Mouse (Mus musculus) frontal cortex, postnatal 36 days (tissue): ENCODE measurements around the gene Grap2.
"Not testable (repeated sequence)": the region's sequence is repeated elsewhere in the genome, so short reads cannot be mapped to it uniquely, and the experiment has no call there.

Experiments used
- DNase-seq, 2 experiments: peaks; one replicate each; pipeline ENCODE4 v3.0.0; 2022; ENCODE audit warnings: low spot score in 2 of 2

Grap2 gene

DNA sequence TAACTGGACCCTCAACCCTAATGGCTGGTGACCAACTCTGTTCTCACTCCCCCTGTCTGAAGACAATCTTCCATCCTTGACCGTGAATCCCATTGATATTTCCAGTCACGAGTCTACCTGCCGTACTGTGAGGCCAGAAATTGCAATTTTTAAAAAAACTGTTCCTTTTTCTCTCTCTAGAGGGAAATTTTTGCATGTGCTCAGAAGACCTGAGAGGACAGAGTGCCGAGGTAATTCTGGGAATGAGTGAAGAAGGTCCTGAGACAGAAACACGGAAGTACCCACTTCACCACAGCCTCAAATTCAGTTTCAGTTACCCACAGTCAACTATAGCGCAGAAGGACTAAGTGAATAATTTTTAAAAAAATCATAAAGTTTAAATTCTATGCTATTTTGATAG, 5.7 kb upstream of the Grap2 start:
- DNase-seq = no peak

- DNase-seq = no peak
These were observed 5.3 kb upstream of the Grap2 start for GRCm38 (mm10) chr15:80567139-80567538.

- DNase-seq = no peak
These were observed 4.7 kb upstream of the Grap2 start for GRCm38 (mm10) chr15:80567731-80568130.

DNA sequence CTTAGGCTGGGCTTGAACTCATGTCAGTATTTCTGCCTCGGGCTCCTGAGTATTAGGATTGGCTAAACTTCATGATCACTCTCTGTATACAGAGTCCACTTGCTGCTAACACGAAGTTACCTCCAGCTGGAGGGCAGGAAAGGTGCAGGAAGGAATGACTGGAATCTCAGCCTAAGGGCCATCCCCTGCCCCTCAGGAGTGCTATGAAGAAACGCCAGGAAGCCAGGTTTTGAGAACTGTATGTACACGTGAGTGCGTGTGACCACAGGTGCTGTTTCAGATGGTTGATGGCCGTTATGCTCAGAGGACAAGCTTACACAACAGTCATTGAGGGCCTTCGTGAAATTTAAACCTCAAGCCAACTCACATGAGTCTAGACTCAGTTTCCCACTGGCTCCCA, 3.2 kb upstream of the Grap2 start:
- no peak for DNase-seq

DNA sequence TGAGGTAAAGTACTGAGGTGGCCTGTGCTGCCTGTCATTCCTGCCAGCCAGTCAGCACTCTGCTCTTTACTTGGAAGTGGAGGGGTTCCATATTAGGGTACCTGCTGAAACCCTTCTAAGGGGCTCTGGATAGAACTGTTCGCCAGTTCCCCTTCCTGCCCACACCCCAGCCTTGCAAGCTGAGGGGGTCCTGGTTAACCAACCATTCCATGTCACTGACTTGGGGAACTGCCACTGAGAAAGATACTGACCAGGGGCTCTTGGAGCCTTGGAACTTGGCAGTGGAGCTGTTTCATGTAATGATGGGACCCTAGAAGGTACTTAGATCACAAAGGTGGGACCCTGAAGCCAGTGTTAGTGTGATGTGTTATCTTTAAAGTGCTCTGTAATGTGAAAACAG, 2.2 kb upstream of the Grap2 start:
- DNase-seq = no peak

DNA sequence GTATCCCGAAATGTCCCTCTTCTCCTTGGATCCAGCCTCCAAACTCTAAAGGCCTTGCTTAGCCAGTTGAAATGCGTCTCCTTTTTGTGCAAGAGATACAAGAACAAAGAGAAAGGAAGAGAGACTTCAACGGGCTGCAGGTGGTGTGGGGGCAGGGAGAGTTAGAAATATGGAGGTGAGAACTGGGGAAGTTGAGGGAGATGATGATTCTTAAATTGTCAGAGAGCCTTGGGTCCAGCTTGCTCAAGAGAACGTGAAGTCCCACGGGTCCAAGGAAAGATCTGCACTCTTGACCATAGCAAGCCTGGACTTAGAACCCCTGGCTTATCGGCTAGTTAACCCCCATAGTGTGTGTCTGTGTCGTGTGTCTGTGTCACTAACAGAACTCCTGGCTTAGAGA, 783 bp upstream of the Grap2 start:
- no peak for DNase-seq

GRCm38 (mm10) chr15:80572811-80573520, 572 bp downstream of the Grap2 start:
- no peak for DNase-seq

GRCm38 (mm10) chr15:80574211-80575040, 2.0 kb downstream of the Grap2 start:
- no peak for DNase-seq

GRCm38 (mm10) chr15:80575817-80576370, 3.5 kb downstream of the Grap2 start:
- no peak for DNase-seq

DNA sequence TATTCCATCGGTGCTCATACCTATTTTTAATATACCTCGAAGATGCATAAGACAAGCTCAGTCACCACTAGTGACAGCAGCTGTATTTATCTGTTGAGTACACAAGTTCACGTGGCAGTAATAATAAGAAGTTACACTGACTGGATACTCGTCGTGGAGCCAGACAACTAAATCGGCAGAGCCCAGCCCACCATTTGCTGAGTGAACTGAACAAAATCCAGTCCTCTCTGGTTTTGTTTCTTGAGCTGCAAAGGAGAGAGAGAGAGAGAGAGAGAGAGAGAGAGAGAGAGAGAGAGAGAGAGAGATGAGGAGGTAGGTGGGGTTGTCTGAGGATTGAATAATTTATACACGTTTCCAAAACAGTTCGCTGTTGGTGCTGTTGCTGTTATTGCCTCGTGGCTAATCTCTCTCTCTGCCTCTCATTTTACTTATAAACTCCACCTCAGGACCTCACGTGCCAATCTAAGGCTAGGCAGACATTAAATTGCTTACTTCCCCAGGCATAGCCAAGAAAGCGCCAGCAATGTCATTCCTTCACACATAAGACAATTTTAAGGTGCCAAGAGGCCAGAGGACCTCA, 4.1 kb downstream of the Grap2 start:
- DNase-seq = no peak

- no peak for DNase-seq
These were observed 5.0 kb downstream of the Grap2 start for GRCm38 (mm10) chr15:80577166-80577960.

DNA sequence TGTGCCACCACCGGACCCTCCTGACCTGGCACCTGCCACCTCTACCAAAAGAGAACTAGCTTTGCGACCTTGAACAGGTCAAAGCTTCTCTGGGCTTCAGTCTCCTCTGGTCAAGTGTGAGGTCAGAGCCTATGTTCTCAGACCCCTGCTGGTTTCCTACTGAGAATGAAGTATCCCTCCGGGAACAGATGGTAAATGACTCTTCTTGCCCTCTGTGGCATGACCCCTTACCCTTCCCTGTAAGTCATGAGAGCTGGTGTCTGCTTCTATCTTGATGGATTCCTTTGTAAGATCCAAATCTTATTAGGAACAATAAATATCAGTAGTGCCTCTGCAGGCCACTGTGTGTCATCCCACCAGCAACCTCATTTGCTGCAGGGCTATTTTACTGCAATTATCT, 6.7 kb downstream of the Grap2 start:
- no peak for DNase-seq

DNA sequence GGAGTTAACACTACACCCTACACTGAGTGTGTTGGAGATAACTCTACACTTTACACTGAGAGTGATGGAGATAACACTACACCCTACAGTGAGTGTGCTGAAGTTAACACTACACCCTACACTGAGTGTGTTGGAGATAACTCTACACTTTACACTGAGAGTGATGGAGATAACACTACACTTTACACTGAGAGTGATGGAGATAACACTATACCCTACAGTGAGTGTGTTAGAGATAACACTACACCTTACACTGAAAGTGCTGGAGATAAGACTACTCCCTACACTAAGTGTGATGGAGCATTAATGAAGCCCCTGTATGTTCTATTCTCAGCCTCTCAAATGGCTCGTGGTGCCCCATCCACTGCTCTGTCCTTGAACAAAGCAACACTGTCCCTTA, 8.2 kb downstream of the Grap2 start:
- DNase-seq = not testable (repeated sequence)

- DNase-seq = no peak
These were observed 10.4 kb downstream of the Grap2 start for GRCm38 (mm10) chr15:80582581-80583495.

DNA sequence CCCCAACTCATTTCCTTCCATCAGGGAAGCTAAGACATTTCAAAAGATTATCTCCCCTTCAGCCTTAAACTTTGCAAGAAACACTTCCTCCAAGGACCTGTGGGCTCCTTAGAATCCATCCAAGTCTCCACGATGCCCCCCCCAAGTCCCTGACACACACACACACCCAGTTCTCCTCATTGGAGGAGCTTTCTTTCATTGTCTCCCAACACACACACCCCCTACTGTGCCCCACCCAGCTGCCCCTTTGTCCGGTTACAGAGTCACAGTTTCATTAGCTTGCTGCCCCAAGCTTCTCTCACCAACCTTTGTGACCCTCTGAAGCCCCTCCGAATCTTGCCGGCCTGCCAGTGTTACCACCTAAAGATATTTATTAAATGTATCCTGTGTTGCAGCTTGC, 13.9 kb downstream of the Grap2 start:
- DNase-seq = no peak

- DNase-seq = no peak
These were observed 18.2 kb downstream of the Grap2 start for GRCm38 (mm10) chr15:80590641-80591040.

GRCm38 (mm10) chr15:80592737-80593136, 20.3 kb downstream of the Grap2 start:
- no peak for DNase-seq

DNA sequence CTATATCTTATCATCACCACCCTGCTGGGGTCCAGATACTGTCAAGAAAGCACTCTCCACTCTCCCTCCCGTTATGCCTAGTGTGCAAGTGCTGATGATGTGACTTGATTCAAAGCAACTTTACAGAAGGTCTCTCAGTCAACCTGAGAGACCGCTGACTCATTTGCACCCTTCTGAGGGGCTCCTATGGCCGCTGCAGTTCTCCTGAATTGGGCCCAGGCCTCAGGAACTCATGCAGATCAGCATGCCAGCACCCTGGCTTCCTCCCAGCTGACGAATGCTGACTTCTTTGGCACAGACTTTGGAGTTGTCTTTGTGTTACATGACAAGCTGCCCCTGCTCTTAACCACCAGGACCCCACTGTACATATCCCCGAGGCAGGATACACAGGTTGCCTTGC, 21.5 kb downstream of the Grap2 start:
- DNase-seq = no peak

DNA sequence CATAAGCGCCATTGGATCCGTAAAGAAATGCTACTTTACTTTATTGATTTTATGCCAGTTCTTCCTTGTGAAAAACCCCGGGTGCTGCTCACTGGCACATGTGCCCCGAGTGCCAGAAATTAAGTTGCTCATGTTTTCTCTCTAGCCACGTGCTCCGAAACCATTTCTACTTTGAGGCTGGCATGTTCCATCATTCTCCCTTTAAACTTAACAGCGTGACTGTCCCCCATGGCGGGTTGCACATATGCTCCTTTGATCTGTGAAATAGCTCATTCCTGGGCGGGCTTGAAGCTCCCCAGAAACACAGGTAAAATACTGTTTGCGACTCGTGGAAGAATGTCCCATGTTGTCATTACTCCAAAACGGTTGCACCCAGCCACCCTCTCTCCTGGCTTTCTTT, 26.4 kb downstream of the Grap2 start:
- no peak for DNase-seq

DNA sequence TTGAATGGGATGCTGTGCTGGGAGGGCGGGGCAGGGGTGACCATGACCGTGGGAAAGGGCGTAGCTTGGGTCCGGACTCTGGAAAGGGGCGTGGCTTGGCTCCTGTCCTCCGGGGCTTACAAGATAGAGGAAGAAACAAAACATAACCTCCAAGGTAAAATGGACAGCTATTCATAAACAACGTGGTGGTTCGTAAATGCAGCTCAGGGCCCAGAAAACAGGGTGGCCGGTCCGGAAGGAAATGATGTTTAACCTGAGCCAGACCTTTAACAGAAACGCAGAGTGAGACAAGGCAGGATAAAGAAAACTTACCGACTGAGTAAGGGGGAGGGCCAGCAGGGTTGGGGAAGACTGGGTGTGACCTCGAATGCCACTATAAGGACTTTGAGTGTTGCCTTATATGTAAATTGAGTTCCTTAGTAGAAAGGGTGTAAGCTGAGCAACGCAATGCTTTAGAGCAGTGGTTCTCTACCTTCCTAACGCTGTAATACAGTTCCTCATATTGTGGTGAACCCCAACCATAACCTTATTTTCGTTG, 26.9 kb downstream of the Grap2 start:
- DNase-seq = no peak
